Mouse (Mus musculus) liver, postnatal 0 days (tissue): ENCODE data around the gene Tmub1.

Experiments used
- CTCF ChIP-seq: sonication (generic); IDR thresholded peaks from 2 replicates; pipeline ENCODE4 v1.5.1; 2016; ENCODE audit warnings: antibody characterized with exemption, low read depth
- EP300 ChIP-seq: IDR thresholded peaks from 2 replicates; pipeline ENCODE4 v1.6.1; 2016; ENCODE audit warnings: antibody characterized with exemption, low read depth, mild to moderate bottlenecking

DNA sequence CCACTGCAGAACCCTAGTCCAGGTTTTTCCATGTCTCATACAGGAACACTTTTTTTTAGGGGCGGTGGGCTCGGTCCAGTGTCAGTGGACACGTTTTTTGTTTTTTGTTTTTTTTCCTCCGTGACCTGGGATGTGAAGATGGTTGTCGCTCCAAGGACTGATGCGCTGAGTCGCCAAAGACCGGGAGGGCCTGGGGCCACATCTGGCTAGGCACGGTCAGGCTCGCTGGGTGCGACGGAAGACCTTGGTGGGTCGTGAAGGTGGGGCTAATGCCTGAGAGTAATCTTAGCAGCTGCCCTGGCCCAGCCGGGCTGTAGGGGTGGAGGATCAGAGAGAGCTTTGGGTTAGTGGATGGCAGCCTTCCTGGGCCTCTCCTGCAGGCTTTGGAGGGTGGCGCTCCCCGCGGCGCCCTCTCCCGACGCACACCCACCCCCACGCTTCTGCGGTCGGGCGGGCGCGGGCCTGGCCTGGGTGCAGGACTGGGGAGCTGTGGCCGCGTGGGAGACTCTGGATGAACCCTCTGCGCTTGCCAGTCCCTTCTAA is 5.1 kb upstream of the Tmub1 start:
- no peak; the same call in 1 of the 2 replicates for TF ChIP-seq CTCF
- TF ChIP-seq EP300: no peak
